Mouse (Mus musculus) hindbrain, postnatal 0 days (tissue): ENCODE data around the gene 9430097D07Rik. TPM values are rescaled to one million over a fixed set of nuclear protein-coding genes. Genes with fewer than 3 reads are reported as not detected.

ENCODE experiments used
- ATAC-seq: fragments of 200-750 bp; cut with Nextera tagmentation; 2 replicates; pipeline ENCODE4 v1.8.0; 2017; ENCODE audit warnings: mild to moderate bottlenecking, moderate TSS enrichment, moderate library complexity
- DNase-seq: peaks from one replicate; pipeline ENCODE4 v3.0.0-alpha.2; 2015; ENCODE audit warnings: low spot score
- H3K27ac ChIP-seq: fragments of 300-500 bp; sonication (generic); 2 replicates; pipeline ENCODE4 v1.5.1; 2014; ENCODE audit warnings: mild to moderate bottlenecking
- H3K27me3 ChIP-seq: fragments of 300-500 bp; sonication (generic); 2 replicates; pipeline ENCODE4 v1.6.1; 2014; ENCODE audit warnings: low read length, mixed read lengths; ENCODE audit not compliant: insufficient read depth
- H3K36me3 ChIP-seq: fragments of 300-500 bp; sonication (generic); 2 replicates; pipeline ENCODE4 v1.6.1; 2014; ENCODE audit warnings: low read length, mixed read lengths; ENCODE audit not compliant: insufficient read depth
- H3K4me1 ChIP-seq: fragments of 300-500 bp; sonication (generic); 2 replicates; pipeline ENCODE4 v1.6.1; 2014; ENCODE audit warnings: antibody characterized with exemption, low read length, mixed read lengths; ENCODE audit not compliant: insufficient read depth
- H3K4me2 ChIP-seq: fragments of 300-500 bp; sonication (generic); 2 replicates; pipeline ENCODE4 v1.6.1; 2014; ENCODE audit warnings: low read depth, mild to moderate bottlenecking, low read length, moderate library complexity, mixed read lengths
- H3K4me3 ChIP-seq: fragments of 300-500 bp; sonication (generic); 2 replicates; pipeline ENCODE4 v1.5.1; 2014; ENCODE audit warnings: low read length
- H3K9ac ChIP-seq: fragments of 300-500 bp; sonication (generic); replicated peaks from 2 replicates; pipeline ENCODE4 v1.6.1; 2014; ENCODE audit warnings: mild to moderate bottlenecking, low read length, moderate library complexity, mixed read lengths
- H3K9me3 ChIP-seq: fragments of 300-500 bp; sonication (generic); 2 replicates; pipeline ENCODE4 v1.6.1; 2016; ENCODE audit warnings: low read length, mixed read lengths
- CTCF ChIP-seq: IDR thresholded peaks from 2 replicates; pipeline ENCODE4 v1.5.1; 2016; ENCODE audit warnings: antibody characterized with exemption, control low read depth, low read depth
- WGBS: fragments of 180-500 bp; shearing (Covaris S2); extraction: QIAGEN DNeasy Blood & Tissue Kit; methylation state at CpG from one replicate; pipeline ENCODE4 v1.1.7; 2014; 5-methylcytosine and 5-hydroxymethylcytosine counted together
- polyA plus RNA-seq: library from polyadenylated mRNA; unstranded; fragments of >200 nt; fragmentation: Nextera tagmentation; extraction: Ambion mirVana; gene quantifications from 2 replicates; pipeline ENCODE4 v1.2.1, GENCODE M21; 2015
- total RNA-seq: library from RNA; depleted of rRNA; stranded (reverse); fragments of >200 nt; gene quantifications from 2 replicates; pipeline ENCODE4 v1.2.3, GENCODE M21; 2014

9430097D07Rik gene
- total and polyA plus RNA-seq, 2 experiments from 2014 or later = 0.21 to 0.76 TPM

DNA sequence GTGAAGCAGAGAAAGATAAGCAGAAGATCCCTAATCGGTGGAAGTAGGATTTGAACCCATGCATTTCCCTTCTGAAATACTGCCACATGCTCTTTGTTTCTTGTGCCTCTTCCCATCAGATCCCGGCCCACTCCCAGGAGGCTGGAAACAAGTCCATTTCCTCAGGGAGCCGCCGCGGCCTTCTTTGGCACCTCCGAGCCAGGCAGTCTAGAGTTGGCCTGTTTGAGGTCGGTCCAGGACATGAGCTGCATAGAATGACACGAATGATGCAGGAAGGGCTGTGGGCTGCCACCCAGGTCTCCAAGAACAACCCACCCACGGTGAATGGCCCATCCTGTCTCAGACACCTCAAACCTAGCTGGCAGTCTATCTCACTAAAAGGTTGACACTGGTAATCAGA lies 1.0 kb upstream of the 9430097D07Rik start:
- Histone ChIP-seq H3K27me3 (no peaks in the 10 kb centered on the region), H3K4me1 (peaks cover 12% of the 10 kb centered on the region), H3K27ac (no peak overlapping the region), H3K4me3 (no peak overlapping the region), H3K36me3 (no peaks in the 10 kb centered on the region), H3K4me2 (peak overlapping the region; percentile 90; the same call in 1 of the 2 replicates), H3K9ac (peak overlapping the region; percentile 65; the same call in 1 of the 2 replicates), H3K9me3 (no peaks in the 10 kb centered on the region)
- TF ChIP-seq CTCF = no peak
- 88% methylated on average over 9 of the region's 9 CpGs for WGBS
- DNase-seq (no peak), ATAC-seq (no peak)

DNA sequence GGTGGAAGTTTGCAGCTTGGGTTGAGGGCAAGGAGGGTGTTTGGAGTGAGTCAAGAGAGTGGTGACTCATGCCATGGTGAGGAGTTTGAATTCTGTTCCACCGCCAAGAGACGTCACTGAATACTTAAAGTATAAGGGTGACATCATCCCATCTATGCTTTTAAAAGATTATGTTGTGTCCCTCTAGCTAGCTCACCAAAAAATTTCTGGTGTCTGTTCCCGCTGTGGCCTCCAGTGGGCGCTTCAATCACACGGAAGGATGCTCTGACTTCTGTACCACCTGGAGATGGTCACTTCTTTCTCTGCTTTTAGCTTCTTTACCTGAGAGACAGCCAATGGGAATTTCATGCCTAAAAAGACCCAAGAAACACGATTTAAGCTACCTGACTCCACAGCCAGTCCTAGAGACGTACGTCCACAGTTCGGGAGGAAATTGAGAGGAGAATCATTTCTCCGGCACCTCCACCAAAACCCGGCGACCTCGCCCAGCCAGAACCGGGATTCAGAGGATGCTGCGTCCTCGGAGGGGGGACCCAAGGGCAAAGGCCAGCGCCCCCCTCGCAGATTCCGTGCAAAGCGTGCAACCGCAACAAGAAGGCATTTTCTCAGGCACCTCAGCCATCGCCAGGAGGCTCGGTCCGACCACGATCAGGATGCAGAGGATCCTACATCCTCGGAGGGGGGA lies 441 bp downstream of the 9430097D07Rik start:
- peak overlapping the region; percentile 48 for H3K4me3 ChIP-seq
- H3K9me3 ChIP-seq = no peaks in the 10 kb centered on the region
- TF ChIP-seq CTCF = peak; percentile 80
- no peaks in the 10 kb centered on the region for H3K27me3 ChIP-seq
- no peaks in the 10 kb centered on the region for H3K36me3 ChIP-seq
- ATAC-seq (peak; percentile 8; the same call in 1 of the 2 replicates), DNase-seq (peak; percentile 80)
- peak overlapping the region; percentile 65 for H3K9ac ChIP-seq
- WGBS = under 1% methylated on average over 26 of the region's 26 CpGs
- H3K27ac ChIP-seq = peak overlapping the region; percentile 73
- H3K4me1 ChIP-seq = peaks cover 15% of the 10 kb centered on the region
- H3K4me2 ChIP-seq = peak overlapping the region; percentile 90

DNA sequence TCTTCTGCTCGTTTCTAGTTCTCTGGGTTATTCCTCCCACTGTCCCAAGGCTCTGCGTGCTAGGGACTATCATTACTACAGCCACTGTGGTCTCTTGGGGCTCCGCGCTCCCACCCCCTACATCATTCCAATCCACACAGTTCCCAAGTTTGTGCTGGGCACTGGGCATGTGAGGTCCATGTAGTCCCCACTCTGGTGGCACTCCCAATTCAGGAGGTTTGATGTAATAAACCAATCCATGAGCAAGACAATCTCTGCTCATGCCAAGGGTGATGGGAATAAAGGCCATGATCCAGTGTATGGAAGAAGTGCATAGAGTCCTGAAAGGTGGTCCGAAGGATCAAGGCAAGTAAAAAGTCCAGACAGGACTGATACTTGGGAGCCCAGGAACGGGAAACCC lies 987 bp downstream of the 9430097D07Rik start, which contains the start of gene Pip5kl1:
Pip5kl1 (plus strand) TSS at position 301 of the 400 bp plus-strand sequence.
- Histone ChIP-seq H3K4me2 (peak within 1 kb of the TSS; percentile 90), H3K4me3 (peak within 1 kb of the TSS; percentile 48), H3K9me3 (no peaks in the 10 kb centered on the region), H3K27ac (peak within 1 kb of the TSS; percentile 73), H3K36me3 (no peaks in the 10 kb centered on the region), H3K9ac (peak within 1 kb of the TSS; percentile 65), H3K27me3 (no peaks in the 10 kb centered on the region), H3K4me1 (peaks cover 15% of the 10 kb centered on the region)
- ATAC-seq = no peak
- no peak for DNase-seq
- 77% methylated on average over 6 of the region's 6 CpGs for WGBS
- no peak for TF ChIP-seq CTCF

DNA sequence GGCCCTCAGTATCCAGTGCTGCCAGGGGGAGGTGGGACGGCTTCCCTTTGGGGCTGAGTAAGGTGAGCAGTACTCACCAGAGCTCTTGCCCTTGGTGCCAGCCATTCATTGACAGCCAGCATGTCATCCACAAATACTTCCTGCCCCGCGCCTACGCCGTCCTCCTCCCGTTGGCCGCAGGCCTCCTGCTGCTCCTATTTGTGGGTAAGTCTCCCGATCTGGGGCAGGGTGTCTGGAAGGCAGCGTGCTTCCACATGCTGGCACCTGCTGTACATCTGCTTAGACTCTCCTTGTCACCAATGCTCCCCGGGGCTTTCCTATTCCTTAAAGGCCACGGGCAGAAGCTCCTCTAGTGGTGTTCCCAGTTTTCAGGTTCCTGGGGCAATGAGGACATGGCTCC lies 3.3 kb downstream of the 9430097D07Rik start:
- H3K9ac ChIP-seq = 0 out of 2 replicates have a peak overlapping the region, but pooled peaks have one; percentile 84

DNA sequence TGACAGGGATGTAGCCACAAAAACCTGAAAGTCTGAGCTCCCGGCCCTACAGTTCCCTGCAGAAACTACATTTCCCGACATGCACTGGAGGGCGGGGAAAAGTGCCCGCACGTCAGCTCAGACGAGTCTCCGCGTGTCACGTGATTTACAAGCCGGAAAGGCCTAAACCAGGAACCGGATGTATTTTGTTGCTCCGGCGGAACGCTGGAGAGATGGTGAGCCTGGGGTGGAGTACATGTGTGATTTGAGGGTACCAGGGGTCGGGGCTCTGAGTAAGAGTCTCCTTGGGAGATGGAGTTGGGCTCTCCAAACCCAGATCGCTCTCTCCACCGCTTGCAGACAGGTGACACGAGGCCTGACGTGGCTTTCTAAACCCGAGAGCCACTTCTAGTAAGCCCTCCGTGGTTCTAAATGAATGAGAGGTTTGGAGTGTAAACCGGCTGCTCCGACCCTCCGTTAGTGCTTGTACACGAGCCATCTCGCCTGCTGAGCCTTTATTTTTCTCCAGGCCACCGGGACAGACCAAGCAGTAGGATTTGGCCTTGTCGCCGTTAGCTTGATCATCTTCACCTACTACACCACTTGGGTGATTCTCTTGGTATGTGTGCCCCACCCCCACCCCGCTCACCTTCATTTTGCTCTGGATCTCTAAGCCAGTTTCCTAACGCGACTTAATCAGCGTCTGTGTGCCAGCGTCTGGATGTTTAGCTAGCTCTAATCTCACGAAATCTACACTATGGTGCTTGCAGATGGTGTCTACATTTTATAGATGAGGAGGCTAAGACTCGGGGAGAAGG lies 4.6 kb downstream of the 9430097D07Rik start, which contains the start of gene Dpm2:
Dpm2 (plus strand) TSS at position 161 of the 797 bp plus-strand sequence.
- Histone ChIP-seq H3K4me1 (peaks cover 15% of the 10 kb centered on the region), H3K9me3 (no peaks in the 10 kb centered on the region), H3K27ac (peak within 1 kb of the TSS; percentile 79), H3K36me3 (peaks cover 30% of the 10 kb centered on the region), H3K4me3 (peak within 1 kb of the TSS; percentile 68), H3K4me2 (peak within 1 kb of the TSS; percentile 98), H3K9ac (peak within 1 kb of the TSS; percentile 84), H3K27me3 (no peaks in the 10 kb centered on the region)
- 1% methylated on average over 36 of the region's 36 CpGs for WGBS
- TF ChIP-seq CTCF = no peak
- DNase-seq (peak; percentile 97), ATAC-seq (peak; percentile 85)

More for the DNA sequence above, 3.3 kb downstream of the 9430097D07Rik start:
- Histone ChIP-seq H3K4me2 (peak overlapping the region; percentile 98), H3K27ac (no peak overlapping the region), H3K27me3 (no peaks in the 10 kb centered on the region), H3K4me3 (no peak overlapping the region), H3K4me1 (peaks cover 15% of the 10 kb centered on the region), H3K9me3 (no peaks in the 10 kb centered on the region), H3K36me3 (peaks cover 19% of the 10 kb centered on the region)
- 90% methylated on average over 11 of the region's 11 CpGs for WGBS
- no peak for ATAC-seq
- TF ChIP-seq CTCF = no peak
- DNase-seq = no peak

DNA sequence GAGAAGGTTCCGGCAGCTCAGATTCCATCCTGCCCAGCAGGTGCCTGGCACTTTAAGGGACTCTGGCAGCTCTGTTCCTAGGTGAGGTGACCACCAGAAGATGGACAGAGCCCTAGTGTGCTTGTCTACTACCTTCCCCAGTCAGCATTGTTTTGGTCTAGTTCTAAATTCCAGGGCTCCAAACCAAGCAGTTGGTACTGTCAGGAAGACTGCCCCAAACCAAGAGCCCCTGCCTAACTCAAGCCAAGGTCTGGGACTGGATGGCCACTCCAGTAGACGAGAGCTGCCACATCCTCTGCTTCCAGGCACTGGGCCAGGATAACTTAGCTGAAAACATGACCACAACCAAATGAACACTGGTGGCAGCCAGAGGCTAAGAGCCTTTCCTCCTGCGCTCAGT lies 6.5 kb downstream of the 9430097D07Rik start:
- Histone ChIP-seq H3K4me2 (no peak overlapping the region), H3K36me3 (peaks cover 39% of the 10 kb centered on the region), H3K4me3 (no peak overlapping the region), H3K9me3 (no peaks in the 10 kb centered on the region), H3K27ac (no peak overlapping the region), H3K27me3 (no peaks in the 10 kb centered on the region), H3K4me1 (peaks cover 11% of the 10 kb centered on the region), H3K9ac (no peak overlapping the region)
- WGBS = 77% methylated on average over 3 of the region's 3 CpGs
- DNase-seq (no peak), ATAC-seq (no peak)
- TF ChIP-seq CTCF = no peak
